Mouse (Mus musculus) c-Kit-positive CD71-positive TER-119-positive erythroid progenitor cells, embryonic 14.5 days (primary cell): ENCODE results near the gene P4hb.
"Not testable (repeated sequence)": the region's sequence is repeated elsewhere in the genome, so short reads cannot be mapped to it uniquely, and the experiment has no call there.

Experiments used
- DNase-seq: peaks from one replicate; pipeline ENCODE4 v3.0.0-alpha.2; 2013; ENCODE audit warnings: low spot score

P4hb gene

GRCm38 (mm10) chr11:120572417-120572751, 669 bp downstream of the P4hb start:
- DNase-seq = no peak

GRCm38 (mm10) chr11:120571754-120572416, 1.2 kb downstream of the P4hb start:
- DNase-seq = no peak

GRCm38 (mm10) chr11:120571122-120571521, 1.9 kb downstream of the P4hb start:
- no peak for DNase-seq

- no peak for DNase-seq
These were observed 4.7 kb downstream of the P4hb start for GRCm38 (mm10) chr11:120568324-120568723.

GRCm38 (mm10) chr11:120565114-120565513, 7.9 kb downstream of the P4hb start:
- no peak for DNase-seq

- no peak for DNase-seq
These were observed 10.1 kb downstream of the P4hb start for GRCm38 (mm10) chr11:120562949-120563348.

- DNase-seq = no peak
These were observed 11.9 kb downstream of the P4hb start for GRCm38 (mm10) chr11:120560952-120561728.

GRCm38 (mm10) chr11:120558843-120559242, 14.2 kb downstream of the P4hb start:
- DNase-seq = not testable (repeated sequence)

GRCm38 (mm10) chr11:120555260-120555659, 17.8 kb downstream of the P4hb start:
- DNase-seq = no peak

GRCm38 (mm10) chr11:120554834-120555233, 18.2 kb downstream of the P4hb start:
- no peak for DNase-seq

- no peak for DNase-seq
These were observed 20.3 kb downstream of the P4hb start for GRCm38 (mm10) chr11:120552736-120553135.

- no peak for DNase-seq
These were observed 22.1 kb downstream of the P4hb start, which contains the start of gene Ppp1r27 for GRCm38 (mm10) chr11:120550810-120551440. Gene Ppp1r27, minus strand, starts transcription at chr11:120551132.

GRCm38 (mm10) chr11:120549986-120550809, 22.9 kb downstream of the P4hb start:
- DNase-seq = no peak

GRCm38 (mm10) chr11:120549168-120549945, 23.7 kb downstream of the P4hb start, which contains the start of gene Mcrip1:
Gene Mcrip1, minus strand, starts transcription at chr11:120549727.
- DNase-seq = peak; percentile 87

- DNase-seq = peak; percentile 16
These were observed 24.3 kb downstream of the P4hb start for GRCm38 (mm10) chr11:120548786-120549167.

GRCm38 (mm10) chr11:120548214-120548613, 24.8 kb downstream of the P4hb start:
- DNase-seq = no peak

GRCm38 (mm10) chr11:120547469-120547868, 25.6 kb downstream of the P4hb start:
- no peak for DNase-seq

GRCm38 (mm10) chr11:120545964-120546363, 27.1 kb downstream of the P4hb start:
- no peak for DNase-seq

GRCm38 (mm10) chr11:120542376-120542775, 30.7 kb downstream of the P4hb start:
- DNase-seq = no peak

- no peak for DNase-seq
These were observed 31.1 kb downstream of the P4hb start for GRCm38 (mm10) chr11:120541907-120542306.

GRCm38 (mm10) chr11:120539285-120540014, 33.6 kb downstream of the P4hb start:
- no peak for DNase-seq
